In genomic region chr12:33109531-33109930, GRCm38 (mm10) we compare ENCODE assay signal across 9 mouse cellular contexts. TPM values are rescaled to one million over a fixed set of nuclear protein-coding genes. Genes with fewer than 3 reads are reported as not detected.
DNase-seq lines count a peak whose midpoint lies in the region; TF ChIP-seq lines count a peak whose summit lies in the region.
"Had no signal": no experiment of that assay in that cellular context is flagged by ENCODE, and none has a peak within 500 bp of the region (broad histone marks: within the 10 kb centered on the region; RNA-seq: fewer than 3 reads in every experiment).

No protein-coding gene starts in this region.

- H3K9me3 ChIP-seq in ES-E14 (ENCODE audit: control insufficient read depth, insufficient read depth, low read depth, low read length), result no peaks in the 10 kb centered on the region; the same call in 1 of the 2 replicates
- no peaks in the 10 kb centered on the region for H3K9me3 ChIP-seq in hindbrain, embryonic 10.5 days
- H3K9me3 ChIP-seq: limb, embryonic 13.5 days had no signal

- H3K4me3 ChIP-seq in ES-E14 (ENCODE audit: insufficient read depth in 1 of 2, low read depth in 1 of 2, low read length in 2 of 2, poor library complexity in 1 of 2, severe bottlenecking in 1 of 2), result no peak overlapping the region
- no peak overlapping the region for H3K4me3 ChIP-seq in hindbrain, embryonic 10.5 days
- H3K4me3 ChIP-seq in olfactory bulb, adult 2 months (ENCODE audit: insufficient read depth, low read depth, low read length), result no peak overlapping the region
- H3K4me3 ChIP-seq: limb, embryonic 13.5 days had no signal

- H3K27me3 ChIP-seq in hindbrain, embryonic 10.5 days (ENCODE audit: insufficient read depth, poor library complexity, severe bottlenecking), result no peaks in the 10 kb centered on the region
- H3K27me3 ChIP-seq: limb, embryonic 13.5 days had no signal

- in situ Hi-C loops in ES-E14 (cut with MboI; ENCODE audit: low sequenced_read_pairs in 2 of 2, unreplicated experiment in 2 of 2), result no loop called here

- no peak overlapping the region for H3K27ac ChIP-seq in ES-E14 (ENCODE audit: insufficient read depth, low read depth, low read length, poor library complexity, severe bottlenecking)
- H3K27ac ChIP-seq in hindbrain, embryonic 10.5 days, result no peak overlapping the region
- H3K27ac ChIP-seq in olfactory bulb, adult 2 months (ENCODE audit: insufficient read depth, low read depth, low read length), result no peak overlapping the region

- 0 out of 2 replicates have a peak, but pooled peaks have one; percentile 22 for TF ChIP-seq CTCF in olfactory bulb, adult 2 months (IDR thresholded peaks at IDR 0.05; ENCODE audit: insufficient read depth, low read depth, low read length)

- no peaks in the 10 kb centered on the region for H3K36me3 ChIP-seq in ES-E14 (ENCODE audit: control insufficient read depth, insufficient read depth, low read length, poor library complexity, severe bottlenecking)
- no peaks in the 10 kb centered on the region for H3K36me3 ChIP-seq in hindbrain, embryonic 10.5 days
- H3K36me3 ChIP-seq: limb, embryonic 13.5 days had no signal

- no peaks in the 10 kb centered on the region; a peak in 1 of 4 replicates for H3K4me1 ChIP-seq in ES-E14 (ENCODE audit: control insufficient read depth in 2 of 2, insufficient read depth in 2 of 2, low read length in 2 of 2, poor library complexity in 1 of 2)
- H3K4me1 ChIP-seq in hindbrain, embryonic 10.5 days (replicated peaks), result peaks cover 42% of the 10 kb centered on the region
- H3K4me1 ChIP-seq in olfactory bulb, adult 2 months (ENCODE audit: control insufficient read depth, insufficient read depth, low read length), result 0 out of 2 replicates have a peak, but pooled peaks cover 6% of the 10 kb centered on the region

- H3K9ac ChIP-seq in ES-E14 (ENCODE audit: insufficient read depth, low read depth, low read length, poor library complexity, severe bottlenecking), result no peak overlapping the region
- H3K9ac ChIP-seq: limb, embryonic 13.5 days had no signal

- intact Hi-C loops in left cerebral cortex, postnatal 4 days (cut with DNase I), result loop anchor here (5.0 kb wide), 1 partner anchor 82 kb away; no protein-coding TSS in a partner anchor

- peak; percentile 9 for DNase-seq in kidney, adult 18-20 months
- DNase-seq in kidney, adult 11 months, result no peak
- no peak for DNase-seq in ES-E14 (ENCODE audit: low read depth, low spot score)
- peak; percentile 67 for DNase-seq in embryo, embryonic 11 days
- peak; percentile 45 for DNase-seq in hindbrain, embryonic 10.5 days (ENCODE audit: low spot score)
- DNase-seq in left cerebral cortex, postnatal 4 days, result peak; percentile 32
- DNase-seq in thymus, postnatal 36 days, result no peak

- TF ChIP-seq POLR2A in olfactory bulb, adult 2 months (IDR thresholded peaks at IDR 0.05; ENCODE audit: insufficient read depth, low read depth, low read length), result no peak

TF ChIP-seq in ES-E14, 5 proteins besides CTCF, POLR2A, EP300 and RAD21:
- no peak for TF ChIP-seq ZNF384 (IDR thresholded peaks at IDR 0.05; ENCODE audit: low read depth, low read length)
- TF ChIP-seq ZC3H11A (IDR thresholded peaks at IDR 0.05; ENCODE audit: borderline replicate concordance, low read depth, low read length), result 0 out of 2 replicates have a peak, but pooled peaks have one; percentile 16

RNA-seq across cellular contexts. Expression of gene Cdhr3, which starts 16.9 kb away (rescaled TPM):
- total RNA-seq in ES-E14 (2012; rRNA removed), result not detected in 2 replicates
- polyA plus RNA-seq in hindbrain, embryonic 10.5 days (2016; fragmentation: Nextera tagmentation; extraction: Ambion mirVana), result 0.05 and 0.27 TPM in 2 replicates
- 1 to 10 TPM in 1 of 2 experiments, under 1 TPM in 1; 0.76 to 1.4 TPM for total RNA-seq in left cerebral cortex, postnatal 4 days (2021)
- polyA plus RNA-seq in olfactory bulb, adult 2 months (2012; ENCODE audit: insufficient read depth, insufficient read length, low replicate concordance, missing spikeins), result not detected in 2 replicates

RNA-seq across cellular contexts. Expression of gene Atxn7l1, which starts 38.0 kb away (rescaled TPM):
- total RNA-seq in ES-E14 (2012; rRNA removed), result 3.9 and 4.9 TPM in 2 replicates
- 11.2 and 12.7 TPM in 2 replicates for polyA plus RNA-seq in hindbrain, embryonic 10.5 days (2016; fragmentation: Nextera tagmentation; extraction: Ambion mirVana)
- total RNA-seq in left cerebral cortex, postnatal 4 days (2021), result 10 to 100 TPM; 61.4 to 62.9 TPM
- polyA plus RNA-seq in olfactory bulb, adult 2 months (2012; ENCODE audit: insufficient read depth, insufficient read length, low replicate concordance, missing spikeins), result 256 TPM in 1 of 2 replicates, not detected in the other

Comparison
In these comparisons a context has a peak if more than half of its experiments do, and no peak if none do; other contexts are left out.
1. DNase-seq: peak in kidney, adult 18-20 months (single experiment), embryo, embryonic 11 days (single experiment), hindbrain, embryonic 10.5 days (single experiment) and left cerebral cortex, postnatal 4 days (single experiment); none in kidney, adult 11 months (single experiment), ES-E14 (single experiment) and thymus, postnatal 36 days (0 of 2).
2. RNA of gene Atxn7l1, which starts 38.0 kb away (total RNA-seq): 61.4 to 62.9 TPM in left cerebral cortex, postnatal 4 days; 3.9 to 4.9 TPM in ES-E14; every median in the first group is over 10 times any median in the second.